Mouse (Mus musculus): ENCODE measurements at regions not wholly inside any gene's neighbourhood (a gene's known extent, or its start where the extent isn't known, plus 50 kb on each side); places are given as distances from the start of the nearest gene placed in this dataset.

DNA sequence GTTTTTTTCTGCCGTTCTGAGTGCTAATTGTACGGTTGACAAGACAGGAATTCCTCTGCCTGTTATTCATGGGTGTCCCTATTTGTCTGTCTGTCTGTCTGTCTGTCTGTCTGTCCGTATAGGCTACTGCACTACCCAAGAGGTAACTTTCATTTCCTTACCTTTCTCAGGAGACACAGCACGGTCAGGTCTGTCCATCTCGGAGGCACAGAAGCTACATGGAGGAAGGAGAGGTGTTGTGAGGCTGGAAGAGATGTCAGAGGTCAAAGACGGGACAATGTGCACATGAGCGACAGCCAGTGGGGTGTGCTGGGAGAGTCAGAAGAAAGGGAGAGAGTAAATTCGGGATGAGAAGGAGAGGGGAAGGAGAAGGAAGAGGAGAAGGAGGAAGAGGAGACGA, 184.8 kb downstream of the Enc1 start:
- DNase-seq (ENCODE audit: low spot score in 2 of 2): no peak

DNA sequence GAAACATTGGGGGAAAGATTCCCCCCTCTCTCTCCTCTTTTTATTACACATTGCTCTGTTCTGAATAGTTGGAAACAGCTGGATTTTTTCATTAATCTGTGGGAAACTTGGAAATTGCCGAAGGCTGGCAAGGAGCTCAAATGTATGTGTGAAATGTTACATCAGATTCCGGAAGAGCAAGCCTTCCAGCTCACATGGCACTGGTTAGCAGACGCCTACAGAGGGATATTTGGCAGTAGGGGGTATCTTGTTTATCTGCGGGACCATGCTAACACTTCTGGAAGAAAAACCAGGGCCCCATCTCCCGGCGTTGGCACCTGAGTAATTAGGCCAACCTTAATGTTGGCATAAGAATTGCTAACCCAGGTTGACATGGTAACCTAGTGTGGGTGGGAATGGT, 183.0 kb downstream of the Enc1 start:
- no peak for DNase-seq (ENCODE audit: low spot score in 2 of 2)

DNA sequence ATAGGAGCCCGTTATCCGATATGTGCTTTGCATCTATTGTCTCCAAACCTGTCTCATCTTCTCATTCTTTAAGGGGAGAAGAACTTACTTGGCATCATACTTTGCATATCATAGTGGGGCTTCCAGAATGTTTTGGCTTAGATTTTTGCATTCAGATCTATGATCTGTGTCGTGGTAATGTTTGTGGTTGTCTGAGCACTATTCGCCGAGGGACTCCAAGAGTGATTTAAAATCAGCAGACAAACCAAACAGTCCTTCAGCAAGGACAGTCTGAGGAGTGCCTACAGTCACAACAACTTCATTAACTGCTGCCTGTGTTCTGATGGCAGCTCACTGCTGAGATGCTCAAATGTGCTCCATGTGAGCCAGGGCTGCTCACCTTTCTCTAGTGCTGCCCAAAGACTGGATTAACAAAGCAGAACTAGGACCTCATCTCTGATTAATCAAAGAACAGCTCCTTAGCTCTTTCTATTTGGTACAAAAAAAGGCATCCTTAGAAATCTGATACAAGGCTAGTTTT, 182.5 kb downstream of the Enc1 start:
- no peak for DNase-seq (ENCODE audit: low spot score in 2 of 2)

DNA sequence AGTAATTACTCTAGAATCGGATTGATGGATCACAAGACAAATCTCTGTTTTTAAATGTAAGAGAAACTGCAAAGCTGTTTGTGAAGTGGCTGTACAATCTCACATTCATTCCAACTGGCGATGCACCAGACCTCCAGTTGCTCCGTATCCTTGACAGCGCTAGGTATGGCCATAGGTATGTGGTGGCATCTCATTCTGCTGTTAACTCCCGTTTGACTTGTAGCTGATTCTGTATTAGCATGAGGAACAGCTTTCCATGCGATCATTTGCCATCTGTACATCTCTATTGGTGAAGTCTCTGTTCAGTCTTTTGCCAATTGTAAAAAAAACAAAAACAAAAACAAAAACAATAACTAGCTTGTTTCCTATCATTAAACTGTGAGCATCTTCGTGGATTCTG, 182.0 kb downstream of the Enc1 start:
- no peak for DNase-seq (ENCODE audit: low spot score in 2 of 2)

DNA sequence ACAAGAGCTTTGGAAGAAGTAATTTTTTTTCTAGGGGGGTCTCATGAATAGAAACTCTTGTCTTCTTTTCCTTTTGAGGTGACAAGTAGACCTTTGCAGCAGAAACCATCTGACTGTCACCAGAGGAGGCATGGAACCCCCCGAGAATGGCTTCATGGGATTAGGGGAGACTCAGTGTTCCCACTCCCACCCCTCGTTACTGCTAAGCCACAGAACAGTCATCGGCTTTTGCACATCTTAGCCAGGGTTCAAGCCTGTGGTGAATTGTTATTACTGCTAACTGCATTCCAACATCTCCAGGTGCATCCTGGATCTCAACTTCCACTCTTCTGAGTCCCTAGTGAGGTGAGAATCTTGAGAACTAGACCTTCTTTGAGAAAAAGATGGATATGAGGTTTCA, 180.9 kb downstream of the Enc1 start:
- DNase-seq (ENCODE audit: low spot score in 2 of 2): no peak

DNA sequence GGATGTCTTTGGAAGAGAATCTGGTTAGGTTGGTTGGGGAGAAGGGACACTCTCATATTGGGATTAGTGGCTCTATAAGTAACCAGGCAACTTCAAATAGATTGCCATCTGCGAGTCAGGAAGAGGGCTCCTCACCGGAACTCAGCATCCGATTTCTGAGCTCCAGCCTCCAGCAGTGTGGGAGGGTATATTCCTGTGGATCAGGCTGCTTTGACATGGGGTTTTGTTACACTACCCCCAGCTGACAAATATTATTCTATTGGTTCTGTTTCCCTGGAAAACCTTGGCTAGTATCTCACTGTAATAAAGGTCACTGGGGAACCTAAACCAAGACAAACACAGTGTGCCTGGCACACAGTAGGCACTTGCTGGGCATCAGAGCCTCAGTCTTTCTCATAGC, 179.9 kb downstream of the Enc1 start:
- DNase-seq (ENCODE audit: low spot score in 2 of 2): no peak

DNA sequence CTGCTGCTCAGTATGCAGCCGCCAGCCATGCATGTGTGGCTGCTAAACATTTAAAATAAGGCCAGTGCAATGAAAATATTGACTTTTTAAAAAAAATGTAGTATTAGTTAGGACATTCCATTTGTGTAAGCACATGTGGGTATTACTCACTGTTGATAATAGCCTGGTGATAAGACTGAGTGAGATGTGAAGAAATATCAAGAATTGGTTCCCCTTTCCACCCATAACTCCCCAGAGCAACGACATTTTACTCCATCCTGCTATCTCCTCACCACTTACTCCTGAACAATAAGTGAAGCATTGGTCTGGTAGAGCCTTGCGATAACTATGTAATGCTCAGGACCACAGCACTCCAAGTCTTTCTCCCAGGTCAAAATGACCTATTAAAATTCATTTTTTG, 178.2 kb downstream of the Enc1 start:
- DNase-seq (ENCODE audit: low spot score in 2 of 2): no peak

DNA sequence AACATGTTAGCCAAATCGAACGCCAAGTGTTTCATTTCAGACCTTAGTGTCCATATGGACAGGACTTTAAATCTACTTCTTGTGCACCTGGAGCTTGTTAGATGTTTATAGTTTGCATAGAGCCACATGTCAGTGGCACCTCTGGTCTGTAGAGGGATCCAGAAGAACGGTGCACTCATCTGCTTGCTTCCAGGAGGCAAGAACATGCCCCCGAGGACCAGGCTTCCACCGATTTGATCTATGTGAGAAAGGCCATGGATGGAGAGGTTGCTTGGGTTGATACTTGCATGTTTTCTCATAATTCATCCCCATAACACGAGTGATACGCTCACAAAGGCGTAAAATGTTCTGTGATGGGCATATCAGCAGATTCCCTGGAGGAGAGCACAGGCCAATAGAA, 177.8 kb downstream of the Enc1 start:
- DNase-seq (ENCODE audit: low spot score in 2 of 2): no peak

DNA sequence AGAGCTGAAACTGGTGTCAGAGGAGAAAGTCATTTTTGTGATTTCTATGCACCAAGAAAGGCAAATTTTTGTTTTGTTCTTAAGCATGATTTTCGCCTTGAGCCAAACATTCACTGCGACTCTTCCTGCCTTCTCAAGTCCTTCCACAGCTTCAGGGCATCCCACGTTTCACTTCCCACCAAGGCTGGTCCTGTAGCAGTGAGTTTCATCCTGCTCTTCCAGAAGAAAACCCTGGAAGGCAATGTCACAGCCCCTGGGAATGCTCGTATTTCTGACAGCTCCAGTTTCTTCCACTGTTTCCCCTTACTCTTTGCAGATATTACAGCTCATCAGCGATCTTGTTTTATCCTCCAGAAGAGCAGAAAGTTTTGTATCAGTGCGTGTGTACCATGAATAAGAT, 177.2 kb downstream of the Enc1 start:
- DNase-seq (ENCODE audit: low spot score in 2 of 2): no peak

DNA sequence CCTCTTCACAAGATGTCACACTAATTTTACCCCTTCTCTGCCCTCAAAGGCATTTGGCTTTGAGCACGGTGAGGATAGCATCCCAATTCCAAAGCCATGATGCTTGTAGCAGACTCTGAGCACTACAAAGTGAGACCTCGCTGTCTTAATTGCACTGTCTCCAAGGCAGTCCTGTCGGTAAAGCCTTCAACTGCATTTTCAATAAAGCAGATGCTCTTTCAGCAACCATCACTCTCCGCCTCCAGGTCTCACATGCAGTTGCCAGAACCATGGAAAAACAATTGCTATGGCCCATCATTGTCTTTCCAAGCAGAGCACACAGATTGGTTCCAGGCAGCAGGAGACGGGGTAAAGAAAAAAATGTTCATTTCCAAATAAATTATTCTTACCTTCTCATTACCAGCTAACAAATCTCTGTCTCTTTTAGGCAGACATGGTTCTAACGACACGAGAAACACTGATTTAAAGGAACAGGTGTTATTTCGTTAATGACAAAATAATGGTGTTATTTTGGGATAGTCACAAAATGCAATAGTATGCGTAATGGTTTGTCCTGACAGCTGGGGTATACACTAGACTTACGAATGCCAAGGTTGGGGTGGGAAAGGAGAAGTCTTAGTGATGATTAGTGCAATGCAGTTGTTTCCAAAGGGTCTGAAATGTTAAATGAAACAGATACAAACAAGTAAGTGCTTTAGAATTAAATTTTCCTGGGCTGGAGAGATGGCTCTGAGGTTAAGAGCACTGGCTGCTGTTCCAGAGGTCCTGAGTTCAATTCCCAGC, 175.2 kb downstream of the Enc1 start:
- DNase-seq (ENCODE audit: low spot score in 2 of 2): no peak

DNA sequence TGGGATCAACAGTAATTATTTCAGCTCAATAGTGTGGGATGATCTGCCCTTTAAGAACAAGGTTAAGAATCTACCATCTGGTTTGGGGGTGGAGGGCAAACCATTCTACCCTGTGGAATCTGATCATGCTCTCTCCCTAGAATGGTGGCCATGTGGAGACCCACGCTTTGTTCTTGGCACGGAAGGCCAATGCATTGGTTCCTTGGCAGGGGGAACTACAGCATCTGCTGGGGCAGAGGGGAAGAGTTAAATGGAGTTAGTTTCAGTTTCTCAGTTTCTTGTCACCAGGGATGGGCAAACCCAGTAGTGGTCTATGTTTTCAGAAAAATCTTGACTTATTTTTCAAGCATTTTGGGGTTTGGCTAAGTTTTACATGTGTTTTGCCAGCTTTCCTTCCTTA, 174.5 kb downstream of the Enc1 start:
- no peak for DNase-seq (ENCODE audit: low spot score in 2 of 2)

DNA sequence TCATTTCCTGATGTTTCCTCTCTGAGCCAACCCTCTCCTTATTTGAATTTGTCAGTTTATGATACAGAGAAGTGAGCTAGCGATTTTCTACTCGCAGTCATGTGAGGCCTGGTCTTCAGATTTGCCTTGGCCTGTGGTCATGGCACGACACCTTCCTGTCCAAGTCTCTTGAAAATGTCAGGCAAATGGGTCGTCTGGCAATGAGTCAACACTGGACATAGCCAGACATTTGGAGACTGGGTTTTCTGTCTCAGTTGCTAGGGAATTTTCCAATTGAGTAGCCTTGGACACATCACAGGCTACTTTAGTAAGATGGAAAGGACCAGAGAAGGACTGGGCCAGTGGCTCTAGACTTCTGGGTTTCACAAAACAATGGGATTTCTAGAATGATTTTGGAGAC, 171.2 kb downstream of the Enc1 start:
- no peak for DNase-seq (ENCODE audit: low spot score in 2 of 2)

DNA sequence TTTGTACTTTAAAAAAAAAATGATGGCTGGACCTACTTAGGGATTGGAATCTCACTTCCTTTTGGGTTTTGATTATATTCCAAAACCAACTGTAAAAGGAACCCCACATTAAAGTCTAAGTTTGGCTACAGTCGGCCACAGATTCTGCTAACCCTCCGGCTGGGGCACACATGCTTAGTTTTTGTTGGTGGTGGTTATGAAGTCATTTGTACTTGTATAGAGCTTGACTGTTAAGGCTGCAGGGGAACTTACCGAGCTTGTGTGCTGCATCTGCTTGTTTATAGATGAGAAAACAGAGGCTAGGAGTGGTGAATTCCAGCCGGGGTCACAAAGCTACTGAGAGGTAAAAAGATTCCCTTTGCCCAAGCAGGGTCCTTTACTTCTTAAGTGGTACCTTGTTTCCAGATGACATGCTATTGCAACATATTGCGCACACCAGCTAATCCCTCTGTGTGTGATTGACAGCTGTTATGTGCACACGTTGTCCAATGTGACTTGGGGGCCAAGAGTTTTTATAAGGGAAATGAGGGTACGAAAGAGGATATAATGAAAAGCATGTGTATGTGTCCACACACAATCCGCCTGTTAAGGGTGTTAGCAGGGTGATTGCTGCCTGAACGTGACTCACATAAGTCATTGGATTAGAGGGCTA, 169.8 kb downstream of the Enc1 start:
- DNase-seq (ENCODE audit: low spot score in 2 of 2): no peak

DNA sequence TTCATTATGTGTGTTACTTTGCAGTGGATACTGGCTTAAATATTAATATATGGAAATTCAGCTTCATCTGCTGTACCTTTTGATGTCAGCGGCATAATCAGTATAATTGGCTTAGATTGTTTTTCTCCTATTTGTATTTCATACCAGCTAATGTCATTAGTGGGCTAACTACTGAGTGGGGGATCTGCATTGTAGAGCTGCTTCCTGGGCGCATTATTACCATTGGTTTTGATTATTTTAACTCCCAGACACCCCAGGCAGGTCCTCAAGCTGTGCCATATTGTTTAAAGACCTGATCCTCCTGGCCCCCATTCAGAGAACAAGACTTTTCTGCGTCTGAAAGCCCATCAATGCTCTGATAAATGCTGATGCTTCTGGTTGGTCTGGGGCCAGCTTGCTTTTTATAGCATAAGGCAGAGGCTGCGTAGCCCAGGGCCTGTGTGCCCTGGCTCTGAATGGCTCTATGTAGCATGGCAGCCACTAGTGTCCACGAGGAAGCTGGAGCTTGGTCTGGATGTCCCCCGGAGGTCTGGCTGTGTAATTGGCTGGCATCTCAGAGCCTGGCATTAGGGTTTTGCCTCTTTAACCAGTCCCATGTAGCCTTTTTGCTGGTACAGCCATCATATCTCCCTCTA, 169.1 kb downstream of the Enc1 start:
- no peak for DNase-seq (ENCODE audit: low spot score in 2 of 2)

DNA sequence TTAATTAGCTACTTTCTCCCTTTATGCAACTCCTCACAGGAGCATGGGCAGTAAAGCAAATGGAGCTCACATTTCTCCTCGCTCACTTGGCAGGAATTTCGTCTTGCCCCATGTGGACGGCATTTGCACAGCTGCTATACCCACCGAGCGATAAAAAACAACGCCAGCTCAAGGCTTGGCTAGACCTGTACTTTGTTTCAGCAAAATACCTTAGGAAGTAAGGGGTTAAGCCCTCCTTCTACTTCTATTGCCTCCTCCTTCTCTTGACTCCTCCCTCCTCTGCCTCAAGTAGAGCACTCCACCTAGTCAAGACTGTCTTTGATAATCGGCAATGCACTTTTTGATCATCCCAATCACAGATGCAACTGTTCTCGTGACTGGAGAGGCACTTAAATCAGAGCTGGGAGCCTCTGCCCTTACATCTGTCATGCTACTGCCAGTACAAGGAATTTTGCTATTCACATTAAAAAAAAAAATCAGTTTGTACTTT, 168.4 kb downstream of the Enc1 start:
- no peak for DNase-seq (ENCODE audit: low spot score in 2 of 2)

DNA sequence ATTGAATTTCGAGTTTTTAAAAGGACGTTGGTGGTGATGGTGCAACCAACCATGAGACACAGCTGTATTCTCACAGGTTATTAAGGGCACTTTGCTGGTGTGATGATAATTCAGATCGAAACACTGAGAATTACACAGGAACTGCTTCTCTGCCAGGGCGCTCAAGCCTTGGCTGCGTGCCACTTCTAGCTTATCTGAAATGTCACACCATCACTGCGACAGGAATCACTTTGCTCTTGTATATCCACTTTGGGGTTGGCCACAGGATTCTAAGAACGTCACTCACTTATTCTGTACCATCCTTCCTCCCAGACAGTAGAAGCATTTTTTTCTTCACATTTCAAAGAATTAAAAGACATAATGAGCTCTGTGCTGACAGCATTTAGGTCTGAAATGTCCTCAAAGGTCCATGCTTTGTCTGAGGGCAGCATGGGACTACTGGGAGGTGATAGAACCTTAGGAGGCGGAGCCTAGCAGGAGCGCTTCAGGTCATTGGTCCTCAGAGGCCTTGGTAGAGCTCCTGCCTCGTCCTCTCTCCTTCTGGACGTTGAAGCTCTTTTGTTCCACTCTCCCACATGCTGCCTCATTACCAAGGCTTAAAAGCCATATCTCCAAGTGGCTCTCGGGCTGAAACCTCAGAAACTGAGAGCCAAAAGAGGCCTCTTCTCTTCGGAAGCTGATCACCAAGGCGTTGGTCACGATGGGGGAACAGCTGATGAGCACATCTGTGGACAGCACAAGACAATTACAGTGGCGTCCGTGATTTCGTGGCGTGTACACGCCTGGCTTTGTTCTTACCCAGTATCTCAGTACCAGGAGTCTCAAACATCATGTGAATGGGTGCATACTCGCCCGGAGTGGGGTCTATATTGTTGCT, 167.7 kb downstream of the Enc1 start:
- no peak for DNase-seq (ENCODE audit: low spot score in 2 of 2)

DNA sequence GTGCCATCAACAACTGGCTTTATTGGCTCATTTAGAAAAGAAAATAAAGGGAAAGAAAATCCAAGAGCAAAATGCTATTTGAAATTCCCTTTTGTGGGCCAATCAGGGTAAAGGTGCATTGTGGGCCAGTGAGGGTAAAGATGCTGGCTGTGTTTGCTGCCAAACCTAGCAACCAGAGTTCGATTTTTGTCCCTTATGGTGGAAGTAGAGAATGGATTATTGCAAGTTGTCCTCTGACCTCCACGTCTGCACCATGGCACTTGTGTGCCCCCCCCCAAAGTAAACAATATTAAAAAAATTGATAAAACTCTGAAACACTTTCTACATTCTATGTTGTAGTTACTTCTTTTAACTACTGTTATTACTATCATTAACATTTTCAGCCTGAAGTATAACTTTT, 166.9 kb downstream of the Enc1 start:
- DNase-seq (ENCODE audit: low spot score in 2 of 2): no peak

DNA sequence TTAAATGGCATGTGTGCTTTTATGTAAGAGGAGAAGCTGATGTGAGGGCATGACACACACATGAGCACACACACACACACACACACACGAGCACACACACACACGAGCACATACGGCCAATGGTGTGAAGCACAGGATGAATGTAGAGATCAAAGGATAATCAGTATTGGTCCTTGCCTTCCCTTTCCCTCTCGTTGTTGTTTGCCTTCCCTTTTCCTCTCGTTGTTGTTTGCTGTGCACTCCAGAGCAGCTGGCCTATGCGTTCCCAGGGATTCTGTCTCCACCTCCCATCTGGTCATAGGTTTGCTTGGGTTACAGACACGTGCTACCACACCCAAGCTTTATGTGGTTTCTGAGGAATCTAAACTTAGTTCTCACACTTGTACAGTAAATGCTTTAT, 165.8 kb downstream of the Enc1 start:
- no peak for DNase-seq (ENCODE audit: low spot score in 2 of 2)

DNA sequence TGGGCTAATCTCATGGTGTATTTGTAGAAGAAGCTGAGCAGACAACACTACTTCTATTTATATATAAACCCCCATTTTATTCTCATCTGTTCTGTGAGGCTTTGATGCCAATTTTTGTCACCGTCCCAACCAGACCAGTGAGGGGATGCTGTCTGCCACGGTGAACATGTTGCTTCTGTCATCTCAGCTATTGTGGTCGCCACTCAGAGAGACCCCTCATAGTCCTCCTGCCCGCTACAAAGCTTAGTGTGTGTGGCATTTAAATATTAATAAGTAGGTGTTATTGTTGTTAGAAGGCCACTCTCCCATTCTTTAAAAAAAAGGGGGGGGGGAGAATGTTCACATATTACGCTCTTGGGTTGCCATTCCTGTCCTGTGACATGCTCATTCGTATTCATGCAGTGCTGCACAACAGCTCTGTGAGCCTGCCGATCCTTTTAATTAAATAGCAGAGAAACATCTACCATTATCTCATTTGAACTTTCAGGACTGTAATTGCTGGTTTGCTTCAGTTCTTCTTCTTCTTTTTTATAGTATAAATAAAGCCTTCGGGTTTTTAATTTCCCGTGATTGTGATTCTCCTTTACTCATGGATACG, 161.4 kb downstream of the Enc1 start:
- DNase-seq (ENCODE audit: low spot score in 2 of 2): no peak

DNA sequence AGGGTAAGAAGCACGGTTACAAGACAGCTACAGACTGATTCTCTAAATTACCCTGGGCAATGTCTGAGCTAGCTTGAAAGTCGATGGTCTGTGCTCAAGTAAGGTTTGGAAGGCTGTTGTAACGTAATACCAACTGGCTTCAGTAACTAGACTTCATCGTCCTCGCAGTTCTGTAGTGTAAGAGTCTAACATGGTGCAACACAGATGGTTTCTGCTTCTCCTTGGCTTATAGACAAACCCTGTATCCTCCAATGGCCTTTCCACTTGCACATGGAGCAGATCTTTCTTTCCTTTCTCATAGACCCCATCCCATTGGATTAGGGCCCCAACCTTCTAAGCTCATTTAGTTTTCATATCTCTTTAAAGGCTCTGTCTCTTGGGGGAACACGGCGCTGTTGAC, 160.7 kb downstream of the Enc1 start:
- no peak for DNase-seq (ENCODE audit: low spot score in 2 of 2)

DNA sequence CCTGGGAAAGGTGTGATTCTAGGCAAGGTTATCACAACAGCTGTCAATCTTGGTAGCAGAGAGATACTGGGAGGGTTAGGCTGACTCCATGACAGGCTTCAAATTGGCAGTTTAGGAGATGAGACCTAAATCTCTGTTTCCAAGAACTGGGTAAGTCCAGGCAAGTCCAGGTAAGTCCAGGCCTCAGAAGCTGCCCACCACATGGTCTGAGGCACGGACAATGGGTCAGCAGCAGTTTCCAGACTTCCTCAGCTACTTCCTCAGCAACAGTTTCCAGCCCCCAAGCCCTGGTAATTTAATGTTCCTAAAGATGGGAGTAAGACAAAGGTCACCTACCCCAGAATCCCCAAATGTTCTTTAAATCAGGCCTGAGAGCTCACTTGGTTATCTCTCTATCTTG, 157.1 kb downstream of the Enc1 start:
- no peak for DNase-seq (ENCODE audit: low spot score in 2 of 2)

Data from right cerebral cortex, postnatal 36 days (tissue).